Mouse (Mus musculus) liver, postnatal 0 days (tissue): ENCODE results near the gene Cycs.

ENCODE experiments used
- CTCF ChIP-seq: sonication (generic); IDR thresholded peaks from 2 replicates; pipeline ENCODE4 v1.5.1; 2016; ENCODE audit warnings: antibody characterized with exemption, low read depth
- EP300 ChIP-seq: IDR thresholded peaks from 2 replicates; pipeline ENCODE4 v1.6.1; 2016; ENCODE audit warnings: antibody characterized with exemption, low read depth, mild to moderate bottlenecking

DNA sequence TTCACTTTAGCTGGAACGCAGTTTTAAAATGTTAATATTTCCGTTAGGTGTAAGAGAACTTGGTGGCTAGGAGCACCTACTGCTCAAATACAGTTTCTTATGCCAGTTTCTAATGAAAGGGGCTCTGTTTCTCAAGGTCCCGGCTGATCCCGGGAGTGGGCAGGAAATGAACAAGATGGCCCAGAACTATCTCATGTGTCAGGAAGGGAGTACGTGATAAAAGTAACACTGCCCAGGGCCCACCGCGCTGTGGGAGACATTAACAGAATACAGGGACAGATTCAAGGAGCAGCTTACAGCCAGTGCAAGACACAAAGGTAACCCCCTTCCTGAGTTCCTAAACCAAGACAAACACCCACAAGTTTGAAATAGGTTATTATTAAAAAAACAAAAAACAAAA lies 19.4 kb upstream of the Cycs start:
- TF ChIP-seq EP300 = no peak
- no peak for TF ChIP-seq CTCF
